Mouse (Mus musculus): ENCODE data around the gene Ttc7b. TPM values are rescaled to one million over a fixed set of nuclear protein-coding genes. Genes with fewer than 3 reads are reported as not detected.

Ttc7b gene
- polyA plus RNA-seq, 1 experiment from 2014 or later, result 7.4 TPM

DNA sequence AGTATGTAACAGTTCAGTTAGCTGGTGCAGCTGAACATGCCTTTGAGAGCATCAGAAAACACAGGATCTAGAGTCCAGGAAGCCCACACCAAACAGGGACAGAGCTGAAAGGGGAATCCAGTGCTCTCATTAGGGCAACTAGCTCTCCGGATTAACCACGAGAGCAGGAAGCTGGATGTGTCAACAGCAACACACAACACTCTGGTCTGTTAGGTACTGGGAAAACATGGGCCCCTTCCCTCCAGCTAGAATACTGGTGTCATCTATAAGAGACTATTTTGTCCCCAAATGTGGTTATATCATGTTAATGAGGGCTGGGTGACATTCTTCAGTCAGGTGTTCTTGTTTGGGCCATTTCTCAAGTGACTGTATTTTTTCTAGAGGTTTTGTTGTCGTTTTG, 21.4 kb upstream of the Ttc7b start:
- no peak for ATAC-seq
- Histone ChIP-seq H3K9me3 (ENCODE audit: control insufficient read depth, low read length) (no peaks in the 10 kb centered on the region), H3K36me3 (ENCODE audit: control insufficient read depth, insufficient read depth) (no peaks in the 10 kb centered on the region), H3K9ac (replicated peaks; ENCODE audit: low read depth, low read length) (no peak overlapping the region), H3K4me1 (replicated peaks; ENCODE audit: control insufficient read depth, insufficient read depth, low read length) (no peaks in the 10 kb centered on the region), H3K4me3 (replicated peaks; ENCODE audit: low read length) (no peak overlapping the region), H3K4me2 (ENCODE audit: low read length) (no peak overlapping the region), H3K27ac (ENCODE audit: low read length) (no peak overlapping the region), H3K27me3 (replicated peaks; ENCODE audit: control insufficient read depth, insufficient read depth, low read length) (no peaks in the 10 kb centered on the region)
- WGBS, result 35% methylated on average over 3 of the region's 3 CpGs

DNA sequence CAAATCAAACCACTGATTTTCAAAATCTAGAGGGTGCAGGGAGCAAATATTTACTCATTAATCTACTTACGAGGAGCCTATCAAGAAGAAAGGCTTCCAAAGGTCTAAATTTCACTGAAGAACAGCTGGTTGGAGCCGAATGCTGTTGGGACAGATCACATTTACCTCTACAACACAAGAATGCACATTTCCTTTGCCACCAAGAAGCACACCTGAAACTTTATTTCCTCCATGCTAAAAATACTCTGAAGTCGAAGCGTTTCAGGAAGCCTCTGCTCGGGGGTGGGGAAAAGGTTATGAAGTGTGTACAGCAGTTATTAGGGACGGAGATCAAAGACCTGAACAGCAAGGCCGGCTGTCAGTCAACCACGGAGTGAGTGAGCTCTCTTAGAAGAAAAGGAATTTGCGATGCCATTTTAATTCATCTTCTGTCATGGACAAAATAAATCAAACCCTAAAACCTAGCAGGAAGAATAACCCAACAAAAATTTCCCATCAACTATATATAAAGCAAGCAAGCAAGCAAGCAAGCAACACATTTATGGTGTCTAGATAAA, 18.6 kb upstream of the Ttc7b start:
- H3K4me3 ChIP-seq (replicated peaks; ENCODE audit: low read length), result no peak overlapping the region
- H3K36me3 ChIP-seq (ENCODE audit: control insufficient read depth, insufficient read depth), result no peaks in the 10 kb centered on the region
- no peaks in the 10 kb centered on the region for H3K27me3 ChIP-seq (replicated peaks; ENCODE audit: control insufficient read depth, insufficient read depth, low read length)
- no peaks in the 10 kb centered on the region for H3K4me1 ChIP-seq (replicated peaks; ENCODE audit: control insufficient read depth, insufficient read depth, low read length)
- H3K4me2 ChIP-seq (ENCODE audit: low read length), result no peak overlapping the region
- no peaks in the 10 kb centered on the region for H3K9me3 ChIP-seq (ENCODE audit: control insufficient read depth, low read length)
- no peak overlapping the region for H3K9ac ChIP-seq (replicated peaks; ENCODE audit: low read depth, low read length)
- 71% methylated on average over 9 of the region's 9 CpGs for WGBS
- H3K27ac ChIP-seq (ENCODE audit: low read length), result no peak overlapping the region
- ATAC-seq, result no peak

DNA sequence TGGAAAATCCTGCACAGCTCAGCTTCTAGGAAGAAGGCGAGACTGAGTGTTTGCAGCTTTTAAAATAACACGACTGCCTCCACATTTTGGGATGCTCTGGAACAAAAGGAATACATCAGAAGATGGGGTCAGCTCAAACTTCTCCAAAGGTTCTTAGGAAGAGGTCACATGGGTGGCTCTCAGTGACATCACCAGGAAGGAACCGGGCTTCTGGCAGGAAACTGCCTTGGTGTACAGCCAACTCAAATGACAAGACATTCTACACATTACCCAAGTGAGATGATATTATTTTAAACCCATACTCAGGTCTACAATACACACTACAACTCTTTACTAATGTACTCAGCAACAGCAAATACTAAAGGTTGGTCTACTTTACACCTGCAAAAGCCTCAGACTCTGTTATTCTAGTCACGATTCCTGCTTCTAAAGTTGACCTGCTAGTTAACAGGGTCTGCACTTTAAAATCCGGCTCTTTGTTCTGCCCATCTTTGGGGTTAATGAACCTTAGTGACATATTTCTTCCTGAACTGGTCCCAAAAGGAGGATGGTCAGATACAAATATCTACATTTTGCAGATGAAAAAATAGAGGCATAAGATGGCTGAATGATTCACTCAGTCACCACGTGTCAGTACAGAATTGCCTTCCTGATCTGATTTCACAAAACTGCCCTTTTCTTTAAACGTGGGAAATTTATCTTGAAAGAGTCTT, 18.0 kb upstream of the Ttc7b start:
- no peak overlapping the region for H3K4me3 ChIP-seq (replicated peaks; ENCODE audit: low read length)
- no peak overlapping the region for H3K9ac ChIP-seq (replicated peaks; ENCODE audit: low read depth, low read length)
- ATAC-seq, result no peak
- H3K4me2 ChIP-seq (ENCODE audit: low read length), result no peak overlapping the region
- no peaks in the 10 kb centered on the region for H3K9me3 ChIP-seq (ENCODE audit: control insufficient read depth, low read length)
- no peak overlapping the region for H3K27ac ChIP-seq (ENCODE audit: low read length)
- H3K4me1 ChIP-seq (replicated peaks; ENCODE audit: control insufficient read depth, insufficient read depth, low read length), result no peaks in the 10 kb centered on the region
- H3K27me3 ChIP-seq (replicated peaks; ENCODE audit: control insufficient read depth, insufficient read depth, low read length), result no peaks in the 10 kb centered on the region
- H3K36me3 ChIP-seq (ENCODE audit: control insufficient read depth, insufficient read depth), result no peaks in the 10 kb centered on the region
- WGBS, result 69% methylated on average over 7 of the region's 7 CpGs

DNA sequence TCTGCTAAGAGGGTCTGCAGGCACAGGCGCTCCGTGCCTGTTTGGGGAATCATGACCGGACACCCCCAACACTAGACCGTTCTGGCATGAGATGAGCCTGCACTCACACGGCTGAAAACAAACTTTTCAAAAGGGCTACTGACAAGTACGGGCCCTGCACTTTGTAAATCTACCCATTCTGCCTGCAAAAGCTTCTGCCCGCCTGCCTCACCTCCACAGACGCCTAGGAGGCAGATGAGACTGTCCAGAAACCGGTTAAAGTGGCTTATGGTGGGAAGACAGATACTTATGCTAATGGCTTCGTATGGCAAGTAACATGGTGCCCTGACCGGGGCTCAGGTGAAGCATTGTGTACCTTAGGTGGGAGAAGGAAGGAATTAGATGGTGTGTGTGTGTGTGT, 16.5 kb upstream of the Ttc7b start:
- Histone ChIP-seq H3K4me1 (replicated peaks; ENCODE audit: control insufficient read depth, insufficient read depth, low read length) (no peaks in the 10 kb centered on the region), H3K9me3 (ENCODE audit: control insufficient read depth, low read length) (no peaks in the 10 kb centered on the region), H3K36me3 (ENCODE audit: control insufficient read depth, insufficient read depth) (no peaks in the 10 kb centered on the region), H3K4me3 (replicated peaks; ENCODE audit: low read length) (no peak overlapping the region), H3K27ac (ENCODE audit: low read length) (no peak overlapping the region), H3K27me3 (replicated peaks; ENCODE audit: control insufficient read depth, insufficient read depth, low read length) (no peaks in the 10 kb centered on the region), H3K4me2 (ENCODE audit: low read length) (no peak overlapping the region), H3K9ac (replicated peaks; ENCODE audit: low read depth, low read length) (no peak overlapping the region)
- no peak for ATAC-seq
- 86% methylated on average over 11 of the region's 11 CpGs for WGBS

DNA sequence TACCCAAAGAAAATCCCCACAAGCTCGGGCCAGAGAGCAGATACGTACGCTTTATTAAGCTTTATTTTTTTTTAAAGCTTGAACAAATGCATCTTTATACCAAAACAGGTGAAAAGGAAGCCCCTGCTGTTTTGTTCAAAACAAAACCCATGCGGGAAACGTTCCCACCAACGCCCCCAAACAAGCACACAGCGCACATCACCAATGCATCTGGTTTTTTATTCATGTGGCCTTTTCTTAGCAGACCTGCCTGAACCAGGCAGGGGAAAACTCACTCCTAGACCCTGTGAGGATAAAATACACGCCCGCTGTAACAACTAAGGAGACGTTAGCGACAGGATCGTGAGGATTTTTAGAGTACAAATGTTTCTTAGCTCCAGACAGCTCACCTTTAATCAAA, 14.4 kb upstream of the Ttc7b start:
- H3K9me3 ChIP-seq (ENCODE audit: control insufficient read depth, low read length), result no peaks in the 10 kb centered on the region
- no peak overlapping the region for H3K9ac ChIP-seq (replicated peaks; ENCODE audit: low read depth, low read length)
- no peaks in the 10 kb centered on the region for H3K4me1 ChIP-seq (replicated peaks; ENCODE audit: control insufficient read depth, insufficient read depth, low read length)
- ATAC-seq, result no peak
- no peaks in the 10 kb centered on the region for H3K36me3 ChIP-seq (ENCODE audit: control insufficient read depth, insufficient read depth)
- H3K4me3 ChIP-seq (replicated peaks; ENCODE audit: low read length), result no peak overlapping the region
- no peak overlapping the region for H3K27ac ChIP-seq (ENCODE audit: low read length)
- no peak overlapping the region for H3K4me2 ChIP-seq (ENCODE audit: low read length)
- no peaks in the 10 kb centered on the region for H3K27me3 ChIP-seq (replicated peaks; ENCODE audit: control insufficient read depth, insufficient read depth, low read length)
- WGBS, result 29% methylated on average over 12 of the region's 12 CpGs

DNA sequence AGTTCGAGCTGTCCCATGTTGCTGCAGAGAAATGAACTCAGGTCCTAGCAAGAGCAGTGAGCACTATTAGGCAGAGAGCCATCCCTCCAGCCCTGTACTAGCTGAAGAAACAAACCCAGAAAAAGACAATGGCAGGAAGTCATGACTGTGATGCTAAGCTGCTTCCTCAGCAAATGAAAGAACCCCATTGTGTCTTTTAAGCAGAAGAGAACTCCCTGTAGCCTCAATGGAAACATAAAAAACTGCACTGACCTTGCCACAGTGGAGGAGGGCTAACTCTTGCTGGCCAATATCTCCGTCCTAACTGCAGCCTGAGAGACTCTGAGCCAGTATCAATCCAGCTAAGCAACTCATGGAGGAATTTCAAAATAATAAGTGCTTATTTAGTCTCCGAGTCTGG, 13.4 kb upstream of the Ttc7b start:
- 33% methylated on average over 3 of the region's 3 CpGs for WGBS
- Histone ChIP-seq H3K27me3 (replicated peaks; ENCODE audit: control insufficient read depth, insufficient read depth, low read length) (no peaks in the 10 kb centered on the region), H3K9ac (replicated peaks; ENCODE audit: low read depth, low read length) (no peak overlapping the region), H3K4me2 (ENCODE audit: low read length) (no peak overlapping the region), H3K36me3 (ENCODE audit: control insufficient read depth, insufficient read depth) (no peaks in the 10 kb centered on the region), H3K4me1 (replicated peaks; ENCODE audit: control insufficient read depth, insufficient read depth, low read length) (no peaks in the 10 kb centered on the region), H3K4me3 (replicated peaks; ENCODE audit: low read length) (no peak overlapping the region), H3K27ac (ENCODE audit: low read length) (no peak overlapping the region), H3K9me3 (ENCODE audit: control insufficient read depth, low read length) (no peaks in the 10 kb centered on the region)
- no peak for ATAC-seq

DNA sequence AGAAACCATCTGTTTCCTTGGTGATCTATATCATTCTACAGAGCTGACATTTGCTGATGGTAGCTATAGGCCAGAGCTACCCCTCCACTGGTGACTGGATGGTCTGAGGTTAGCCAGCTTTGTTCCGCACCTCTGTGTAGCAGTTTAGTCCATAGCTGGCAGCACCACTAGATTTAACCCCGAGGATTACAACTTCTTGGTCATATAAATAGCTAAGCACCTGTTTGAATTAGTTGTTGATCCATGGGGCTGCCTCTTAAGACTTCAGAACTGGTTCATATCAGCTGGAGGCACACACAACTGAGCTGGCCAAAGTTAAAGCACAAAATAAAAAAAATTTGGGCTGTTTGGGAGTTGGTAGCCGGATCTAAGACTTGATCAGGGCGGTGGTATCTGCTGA, 12.6 kb upstream of the Ttc7b start:
- H3K9ac ChIP-seq (replicated peaks; ENCODE audit: low read depth, low read length), result no peak overlapping the region
- ATAC-seq, result no peak

DNA sequence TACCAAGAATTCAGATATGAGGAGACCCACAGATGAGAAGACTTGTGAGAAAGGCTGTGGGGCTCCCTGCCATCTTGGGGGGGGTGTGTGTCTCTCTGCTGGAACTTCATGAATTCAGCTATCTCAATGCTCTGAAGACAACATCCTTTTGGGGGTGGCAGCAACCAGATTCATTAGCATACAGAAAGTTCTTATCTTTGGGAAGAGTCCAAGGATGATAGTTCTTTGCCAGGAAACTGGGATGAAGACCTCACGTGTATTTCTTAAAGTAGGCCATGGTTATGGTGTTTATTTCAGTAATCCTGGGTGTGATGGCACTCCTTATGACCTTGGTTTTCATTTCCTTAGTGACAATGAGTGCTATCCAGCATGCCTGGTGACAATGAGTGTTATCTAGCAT, 11.1 kb upstream of the Ttc7b start:
- no peak overlapping the region for H3K27ac ChIP-seq (ENCODE audit: low read length)

More for the DNA sequence above, 12.6 kb upstream of the Ttc7b start:
- no peak overlapping the region for H3K27ac ChIP-seq (ENCODE audit: low read length)
- 86% methylated on average over 4 of the region's 4 CpGs for WGBS
- H3K9me3 ChIP-seq (ENCODE audit: control insufficient read depth, low read length), result no peaks in the 10 kb centered on the region
- H3K36me3 ChIP-seq (ENCODE audit: control insufficient read depth, insufficient read depth), result no peaks in the 10 kb centered on the region
- no peak overlapping the region for H3K4me3 ChIP-seq (replicated peaks; ENCODE audit: low read length)
- H3K4me1 ChIP-seq (replicated peaks; ENCODE audit: control insufficient read depth, insufficient read depth, low read length), result no peaks in the 10 kb centered on the region; the same call in 1 of the 2 replicates
- no peak overlapping the region for H3K4me2 ChIP-seq (ENCODE audit: low read length)
- no peaks in the 10 kb centered on the region for H3K27me3 ChIP-seq (replicated peaks; ENCODE audit: control insufficient read depth, insufficient read depth, low read length)

DNA sequence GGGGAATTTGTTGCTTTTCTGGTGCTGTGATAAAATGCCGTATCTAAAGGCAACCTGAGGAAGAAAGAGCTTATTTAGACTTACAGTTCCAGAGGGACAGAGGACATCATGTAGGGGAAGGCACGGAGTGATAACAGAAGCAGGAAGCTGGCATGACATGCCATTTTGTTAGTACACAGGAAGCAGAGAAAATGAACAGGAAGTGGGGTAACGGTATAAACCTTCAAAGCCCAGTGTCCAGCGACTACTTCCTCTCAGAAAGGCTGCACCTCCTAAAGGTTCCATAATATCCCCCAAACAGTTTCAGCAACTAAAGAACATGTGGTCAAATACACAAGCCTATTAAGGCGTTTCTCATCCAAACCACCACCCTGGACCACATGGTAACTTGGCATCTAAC, 10.2 kb upstream of the Ttc7b start:
- 92% methylated on average over 5 of the region's 5 CpGs for whole genome bisulfite sequencing
- H3K9ac ChIP-seq (replicated peaks; ENCODE audit: low read depth, low read length), result no peak overlapping the region
- no peak for ATAC-seq
- peaks cover 11% of the 10 kb centered on the region for H3K4me1 ChIP-seq (replicated peaks; ENCODE audit: control insufficient read depth, insufficient read depth, low read length)
- no peaks in the 10 kb centered on the region for H3K27me3 ChIP-seq (replicated peaks; ENCODE audit: control insufficient read depth, insufficient read depth, low read length)
- no peak overlapping the region for H3K4me3 ChIP-seq (replicated peaks; ENCODE audit: low read length)
- no peaks in the 10 kb centered on the region for H3K9me3 ChIP-seq (ENCODE audit: control insufficient read depth, low read length)
- no peaks in the 10 kb centered on the region for H3K36me3 ChIP-seq (ENCODE audit: control insufficient read depth, insufficient read depth)
- no peak overlapping the region for H3K4me2 ChIP-seq (ENCODE audit: low read length)
- no peak overlapping the region for H3K27ac ChIP-seq (ENCODE audit: low read length)

More for the DNA sequence above, 11.1 kb upstream of the Ttc7b start:
- no peak overlapping the region for H3K9ac ChIP-seq (replicated peaks; ENCODE audit: low read depth, low read length)
- peaks cover 11% of the 10 kb centered on the region for H3K4me1 ChIP-seq (replicated peaks; ENCODE audit: control insufficient read depth, insufficient read depth, low read length)
- H3K4me2 ChIP-seq (ENCODE audit: low read length), result no peak overlapping the region
- ATAC-seq, result no peak
- no peaks in the 10 kb centered on the region for H3K36me3 ChIP-seq (ENCODE audit: control insufficient read depth, insufficient read depth)
- no peaks in the 10 kb centered on the region for H3K27me3 ChIP-seq (replicated peaks; ENCODE audit: control insufficient read depth, insufficient read depth, low read length)
- WGBS, result 54% methylated on average over 1 of the region's 1 CpGs
- H3K4me3 ChIP-seq (replicated peaks; ENCODE audit: low read length), result no peak overlapping the region
- no peaks in the 10 kb centered on the region for H3K9me3 ChIP-seq (ENCODE audit: control insufficient read depth, low read length)
